ENCODE assay signal across 14 mouse cellular contexts in the genomic region with DNA sequence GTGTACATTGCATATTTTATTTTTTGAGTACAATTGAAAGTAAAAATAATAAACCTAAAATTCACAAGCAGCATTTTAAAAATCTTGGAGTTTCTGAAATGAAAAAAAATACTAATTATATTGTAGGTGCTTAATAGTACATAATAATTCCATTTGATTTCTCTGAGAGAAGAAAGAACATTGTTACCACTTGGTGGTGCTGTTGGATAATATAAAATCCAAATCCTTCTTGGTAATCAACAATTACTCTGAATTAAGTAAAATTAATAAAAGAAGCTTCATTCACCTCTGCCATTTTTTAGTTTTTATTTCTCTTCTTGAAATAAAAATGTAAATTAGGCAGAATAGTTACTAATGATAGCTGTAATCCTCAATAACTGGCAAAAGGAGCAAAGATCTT.
A peak's percentile ranks its signal among the peaks of the same experiment; 100 is the strongest.
DNase-seq lines count a peak whose midpoint lies in the region; ATAC-seq and TF ChIP-seq lines count a peak whose summit lies in the region.
"Had no signal": no experiment of that assay in that cellular context is flagged by ENCODE, and none has a peak within 500 bp of the region (broad histone marks: within the 10 kb centered on the region; RNA-seq: fewer than 3 reads in every experiment).

No protein-coding gene starts in this region.

- no peak for ATAC-seq in forebrain, postnatal 0 days
- ATAC-seq: liver, postnatal 0 days had no signal

- no peak overlapping the region for H3K4me3 ChIP-seq in forebrain, postnatal 0 days (ENCODE audit: low read depth, low read length)
- no peak overlapping the region for H3K4me3 ChIP-seq in forebrain, embryonic 10.5 days
- H3K4me3 ChIP-seq in left cerebral cortex, adult 2 months: no peak overlapping the region
- no peak overlapping the region for H3K4me3 ChIP-seq in MEL (ENCODE audit: control insufficient read depth in 1 of 2, insufficient read depth in 1 of 2, low read depth in 2 of 2, low read length in 2 of 2)
- H3K4me3 ChIP-seq: megakaryocyte, embryonic 14.5 days had no signal

- H3K9me3 ChIP-seq in forebrain, postnatal 0 days (ENCODE audit: low read length): 0 out of 2 replicates have a peak, but pooled peaks cover 3% of the 10 kb centered on the region
- peaks cover 16% of the 10 kb centered on the region for H3K9me3 ChIP-seq in forebrain, embryonic 10.5 days
- H3K9me3 ChIP-seq in MEL (replicated peaks; ENCODE audit: insufficient read depth, low read length): no peaks in the 10 kb centered on the region
- H3K9me3 ChIP-seq: megakaryocyte, embryonic 14.5 days had no signal

- TF ChIP-seq RAD21 in MEL (IDR thresholded peaks at IDR 0.05; ENCODE audit: low read depth, low read length): peak; percentile 85

- no peaks in the 10 kb centered on the region for H3K79me2 ChIP-seq in MEL (ENCODE audit: control insufficient read depth, insufficient read depth, low read length, poor library complexity)

- no peak for TF ChIP-seq EP300 in MEL (IDR thresholded peaks at IDR 0.05; ENCODE audit: low read depth in 1 of 2, low read length in 2 of 2)

- no peaks in the 10 kb centered on the region for H3K36me3 ChIP-seq in forebrain, postnatal 0 days (ENCODE audit: insufficient read depth)
- 0 out of 2 replicates have a peak, but pooled peaks cover 3% of the 10 kb centered on the region for H3K36me3 ChIP-seq in forebrain, embryonic 10.5 days (replicated peaks)
- H3K36me3 ChIP-seq in MEL (ENCODE audit: control insufficient read depth in 1 of 2, insufficient read depth in 2 of 2, low read length in 2 of 2): no peaks in the 10 kb centered on the region

- peak; percentile 57 for DNase-seq in forebrain, postnatal 0 days
- DNase-seq in forebrain, embryonic 10.5 days (ENCODE audit: extremely low spot score, low spot score): no peak
- no peak for DNase-seq in left cerebral cortex, adult 2 months (ENCODE audit: extremely low spot score in 1 of 2, low spot score in 2 of 2)
- DNase-seq in left cerebral cortex, adult 11 months (ENCODE audit: low spot score): no peak
- peak; percentile 59 for DNase-seq in MEL (ENCODE audit: low read depth, low spot score)
- peak; percentile 8 for DNase-seq in brain, embryonic 18.5 days (ENCODE audit: low read depth, low spot score)
- DNase-seq in natural killer cell, adult 2 months (ENCODE audit: low spot score in 2 of 2): no peak
- DNase-seq in ovary, postnatal 14 days (ENCODE audit: low spot score): no peak
- DNase-seq: cerebellum, adult 8-10 months; heart, postnatal 4 days; kidney, adult 2 months; liver, postnatal 0 days; thymus, adult 18-20 months had no signal

- H3K9ac ChIP-seq in forebrain, postnatal 0 days: no peak overlapping the region
- H3K9ac ChIP-seq in MEL (ENCODE audit: control insufficient read depth, low read depth, low read length, poor library complexity, severe bottlenecking): no peak overlapping the region
- H3K9ac ChIP-seq: liver, postnatal 0 days had no signal

- no peak overlapping the region for H3K27ac ChIP-seq in forebrain, postnatal 0 days (ENCODE audit: low read depth, low read length)
- H3K27ac ChIP-seq in forebrain, embryonic 10.5 days: no peak overlapping the region
- no peak overlapping the region for H3K27ac ChIP-seq in left cerebral cortex, adult 2 months
- no peak overlapping the region for H3K27ac ChIP-seq in MEL (ENCODE audit: control insufficient read depth, low read depth, low read length)

- no peaks in the 10 kb centered on the region for H3K27me3 ChIP-seq in forebrain, postnatal 0 days (ENCODE audit: insufficient read depth, low read length)
- no peaks in the 10 kb centered on the region for H3K27me3 ChIP-seq in forebrain, embryonic 10.5 days (ENCODE audit: poor library complexity, severe bottlenecking)
- H3K27me3 ChIP-seq in MEL (ENCODE audit: control insufficient read depth in 1 of 2, insufficient read depth in 2 of 2, low read length in 2 of 2): no peaks in the 10 kb centered on the region
- H3K27me3 ChIP-seq: megakaryocyte, embryonic 14.5 days had no signal

- H3K4me1 ChIP-seq in forebrain, postnatal 0 days (ENCODE audit: insufficient read depth): no peaks in the 10 kb centered on the region
- no peaks in the 10 kb centered on the region for H3K4me1 ChIP-seq in forebrain, embryonic 10.5 days
- H3K4me1 ChIP-seq in MEL (ENCODE audit: control insufficient read depth in 1 of 2, insufficient read depth in 2 of 2, low read length in 2 of 2): no peaks in the 10 kb centered on the region; a peak in 1 of 4 replicates
- H3K4me1 ChIP-seq: megakaryocyte, embryonic 14.5 days had no signal

- peak; percentile 47 for TF ChIP-seq CTCF in forebrain, postnatal 0 days (IDR thresholded peaks at IDR 0.05; ENCODE audit: low read depth)
- TF ChIP-seq CTCF in left cerebral cortex, adult 2 months (IDR thresholded peaks at IDR 0.05): peak; percentile 64
- peak in 2 of 3 experiments; percentile 4 to 53; a peak in 2 of 6 replicates for TF ChIP-seq CTCF in MEL (IDR thresholded peaks at IDR 0.05 in 2 of 3, conservative IDR thresholded peaks at IDR 0.05 in 1 of 3; ENCODE audit: control insufficient read depth in 1 of 3, insufficient read depth in 1 of 3, low read depth in 2 of 3, low read length in 3 of 3, poor library complexity in 1 of 3, severe bottlenecking in 1 of 3)

- H3K4me2 ChIP-seq in forebrain, postnatal 0 days (ENCODE audit: low read depth): no peak overlapping the region

- intact Hi-C loops in left cerebral cortex, adult 2 months (cut with DNase I): loop anchor here (2.0 kb wide), 1 partner anchor 146 kb away; no protein-coding TSS in a partner anchor

- no peak for TF ChIP-seq POLR2A in MEL (IDR thresholded peaks at IDR 0.05; ENCODE audit: control insufficient read depth in 1 of 2, insufficient read depth in 1 of 2, low read depth in 1 of 2, low read length in 2 of 2, poor library complexity in 1 of 2)

TF ChIP-seq in MEL, 35 proteins besides CTCF, POLR2A, EP300 and RAD21:
- TF ChIP-seq ZC3H11A (IDR thresholded peaks at IDR 0.05; ENCODE audit: low read depth, low read length) (peak; percentile 41), SMC3 (IDR thresholded peaks at IDR 0.05; ENCODE audit: low read depth, low read length) (peak; percentile 51), MAFK (IDR thresholded peaks at IDR 0.05; ENCODE audit: borderline replicate concordance, low read depth, low read length) (no peak)

Comparison
In these comparisons a context has a peak if more than half of its experiments do, and no peak if none do; other contexts are left out.
1. DNase-seq: peak in forebrain, postnatal 0 days (single experiment), MEL (single experiment) and brain, embryonic 18.5 days (single experiment); none in forebrain, embryonic 10.5 days (single experiment), left cerebral cortex, adult 2 months (0 of 2), left cerebral cortex, adult 11 months (single experiment), natural killer cell, adult 2 months (0 of 2) and ovary, postnatal 14 days (single experiment).
2. Peak in every context shown above with its lines, with median percentiles within 50 percentile points of each other: CTCF ChIP-seq.